Mouse (Mus musculus) heart, embryonic 16.5 days (tissue): ENCODE measurements at regions not wholly inside any gene's neighbourhood (a gene's known extent, or its start where the extent isn't known, plus 50 kb on each side); places are given as distances from the start of the nearest gene placed in this dataset.

Experiments used
- ATAC-seq: fragments of 200-750 bp; cut with Nextera tagmentation; replicated peaks from 2 replicates; pipeline ENCODE4 v1.8.0; 2017; ENCODE audit warnings: moderate number of reproducible peaks; ENCODE audit not compliant: insufficient read depth, low FRiP score; ENCODE audit errors: extremely low read depth
- H3K27ac ChIP-seq: fragments of 300-500 bp; sonication (generic); 2 replicates; pipeline ENCODE4 v1.5.1; 2014; ENCODE audit warnings: mild to moderate bottlenecking, low read length, control low read depth, moderate library complexity
- H3K27me3 ChIP-seq: fragments of 300-500 bp; sonication (generic); 2 replicates; pipeline ENCODE4 v1.6.1; 2014; ENCODE audit warnings: low read length, mixed read lengths; ENCODE audit not compliant: control insufficient read depth, insufficient read depth
- H3K36me3 ChIP-seq: fragments of 300-500 bp; sonication (generic); 2 replicates; pipeline ENCODE4 v1.6.1; 2014; ENCODE audit not compliant: control insufficient read depth, insufficient read depth
- H3K4me1 ChIP-seq: fragments of 300-500 bp; sonication (generic); 2 replicates; pipeline ENCODE4 v1.6.1; 2014; ENCODE audit warnings: low read length, mixed read lengths; ENCODE audit not compliant: control insufficient read depth, insufficient read depth
- H3K4me2 ChIP-seq: fragments of 300-500 bp; sonication (generic); 2 replicates; pipeline ENCODE4 v1.6.1; 2014; ENCODE audit warnings: low read depth, mild to moderate bottlenecking, control low read depth, low read length
- H3K4me3 ChIP-seq: fragments of 300-500 bp; sonication (generic); 2 replicates; pipeline ENCODE4 v1.5.1; 2014; ENCODE audit warnings: mild to moderate bottlenecking, control low read depth, low read length
- H3K9ac ChIP-seq: fragments of 300-500 bp; sonication (generic); 2 replicates; pipeline ENCODE4 v1.6.1; 2014; ENCODE audit warnings: low read length, control low read depth
- H3K9me3 ChIP-seq: fragments of 300-500 bp; sonication (generic); replicated peaks from 2 replicates; pipeline ENCODE4 v1.6.1; 2016; ENCODE audit warnings: low read length; ENCODE audit not compliant: control insufficient read depth
- WGBS: fragments of 180-500 bp; shearing (Covaris S2); extraction: QIAGEN DNeasy Blood & Tissue Kit; methylation state at CpG from one replicate; pipeline ENCODE4 v1.1.7; 2014; 5-methylcytosine and 5-hydroxymethylcytosine counted together

DNA sequence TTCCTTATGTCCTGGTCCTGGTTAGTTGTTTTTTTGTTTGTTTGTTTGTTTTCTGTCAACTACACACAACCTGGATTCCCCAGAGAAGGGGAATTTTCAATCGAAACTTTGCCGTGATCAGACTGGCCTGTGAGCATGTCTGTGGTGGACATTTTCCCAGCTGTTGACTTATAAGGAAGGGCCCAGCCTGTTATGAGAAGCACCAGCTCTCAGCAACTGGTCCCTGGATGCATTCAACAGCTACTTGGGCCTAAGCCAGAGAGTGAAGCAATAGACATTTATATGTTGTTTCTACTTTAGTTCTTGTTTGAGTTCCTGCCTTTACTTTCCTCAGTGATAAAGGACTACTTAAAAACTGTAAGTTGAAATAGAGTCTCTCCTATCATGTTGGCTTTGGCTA, 309.0 kb downstream of the Btg1 start:
- Histone ChIP-seq H3K9ac (no peak overlapping the region), H3K4me1 (0 out of 2 replicates have a peak, but pooled peaks cover 2% of the 10 kb centered on the region), H3K36me3 (no peaks in the 10 kb centered on the region), H3K9me3 (no peaks in the 10 kb centered on the region), H3K27me3 (no peaks in the 10 kb centered on the region), H3K4me3 (no peak overlapping the region), H3K27ac (peak overlapping the region; percentile 20; the same call in 1 of the 2 replicates), H3K4me2 (no peak overlapping the region)
- ATAC-seq: peak; percentile 41; the same call in 1 of the 2 replicates
- 60% methylated on average over 2 of the region's 2 CpGs for WGBS

DNA sequence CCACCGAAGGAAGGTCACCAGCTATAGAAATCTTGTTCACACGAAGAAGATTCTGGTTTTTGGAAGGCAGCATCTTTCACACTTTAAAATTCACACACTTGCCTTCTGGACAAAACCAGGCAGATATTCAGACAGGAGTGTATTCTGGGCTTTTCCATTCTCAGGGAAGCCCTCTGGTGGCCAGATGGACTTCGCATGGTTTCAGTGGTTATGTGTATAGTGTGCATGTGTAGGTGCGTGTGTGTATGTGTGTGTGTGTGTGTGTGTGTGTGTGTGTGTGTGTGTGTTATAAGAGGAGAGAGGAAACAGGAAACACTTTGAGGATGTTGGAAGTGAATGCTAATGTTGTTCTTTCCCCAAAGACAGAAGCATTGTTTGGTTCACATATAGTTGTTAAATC, 317.9 kb downstream of the Btg1 start:
- no peak overlapping the region for H3K27ac ChIP-seq
- no peaks in the 10 kb centered on the region for H3K9me3 ChIP-seq
- no peaks in the 10 kb centered on the region for H3K27me3 ChIP-seq
- no peak overlapping the region for H3K4me2 ChIP-seq
- ATAC-seq: no peak
- H3K36me3 ChIP-seq: no peaks in the 10 kb centered on the region
- H3K9ac ChIP-seq: no peak overlapping the region
- no peak overlapping the region for H3K4me3 ChIP-seq
- 55% methylated on average over 4 of the region's 4 CpGs for WGBS
- H3K4me1 ChIP-seq: no peaks in the 10 kb centered on the region

DNA sequence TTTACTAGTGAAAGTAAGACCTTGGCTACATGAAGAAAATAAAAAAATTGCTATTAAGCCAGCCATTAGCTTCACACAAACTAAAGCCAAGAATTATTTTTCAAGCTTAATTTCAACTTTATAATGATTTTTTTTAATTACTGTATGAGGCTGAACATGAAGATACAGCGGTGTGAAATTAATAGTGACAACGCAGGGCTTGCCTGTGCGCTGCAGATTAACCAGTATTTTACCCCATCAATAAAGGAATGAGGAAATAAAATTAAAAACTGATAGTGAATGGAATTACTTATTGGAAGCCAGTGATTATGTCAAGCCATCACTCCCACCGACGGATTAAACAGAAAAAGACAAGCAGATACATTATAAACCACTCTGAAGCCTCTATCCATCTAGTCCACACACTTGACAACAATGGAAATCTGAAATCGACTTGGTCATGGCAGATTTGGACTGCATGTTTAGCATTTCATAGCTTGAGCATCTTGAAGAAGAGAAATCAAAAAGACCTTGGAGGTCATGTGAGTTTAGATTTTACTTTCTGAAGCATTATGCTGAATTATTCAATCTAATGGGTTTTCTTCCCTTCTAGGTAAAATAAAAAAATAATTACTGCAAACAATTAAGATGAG, 324.2 kb downstream of the Btg1 start:
- no peak for ATAC-seq
- Histone ChIP-seq H3K9me3 (no peaks in the 10 kb centered on the region), H3K36me3 (no peaks in the 10 kb centered on the region), H3K4me1 (no peaks in the 10 kb centered on the region), H3K4me3 (no peak overlapping the region), H3K4me2 (no peak overlapping the region), H3K27ac (no peak overlapping the region), H3K9ac (no peak overlapping the region), H3K27me3 (no peaks in the 10 kb centered on the region)
- 83% methylated on average over 6 of the region's 6 CpGs for WGBS

DNA sequence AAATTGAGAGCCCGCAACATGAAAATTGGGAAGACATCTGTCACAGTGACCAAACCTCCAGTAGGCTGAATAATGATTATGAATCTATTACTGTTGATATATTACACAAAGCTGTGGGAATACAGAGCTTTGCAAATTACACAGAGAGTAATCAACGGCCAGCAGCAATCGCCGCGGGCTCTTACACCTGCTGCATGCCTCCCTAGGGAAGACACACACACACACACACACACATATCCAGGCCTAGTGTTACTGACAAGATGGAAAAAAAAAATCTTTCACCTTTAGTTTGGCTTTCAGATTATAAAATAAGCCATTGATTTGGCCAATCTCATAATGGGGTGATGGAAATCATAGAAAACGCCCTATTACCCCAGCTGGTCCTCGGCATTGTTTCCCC, 327.4 kb downstream of the Btg1 start:
- no peak for ATAC-seq
- Histone ChIP-seq H3K9me3 (no peaks in the 10 kb centered on the region), H3K9ac (no peak overlapping the region), H3K27me3 (no peaks in the 10 kb centered on the region), H3K4me2 (no peak overlapping the region), H3K4me1 (no peaks in the 10 kb centered on the region; the same call in 1 of the 2 replicates), H3K4me3 (no peak overlapping the region), H3K36me3 (no peaks in the 10 kb centered on the region), H3K27ac (no peak overlapping the region)
- WGBS: 92% methylated on average over 7 of the region's 7 CpGs

DNA sequence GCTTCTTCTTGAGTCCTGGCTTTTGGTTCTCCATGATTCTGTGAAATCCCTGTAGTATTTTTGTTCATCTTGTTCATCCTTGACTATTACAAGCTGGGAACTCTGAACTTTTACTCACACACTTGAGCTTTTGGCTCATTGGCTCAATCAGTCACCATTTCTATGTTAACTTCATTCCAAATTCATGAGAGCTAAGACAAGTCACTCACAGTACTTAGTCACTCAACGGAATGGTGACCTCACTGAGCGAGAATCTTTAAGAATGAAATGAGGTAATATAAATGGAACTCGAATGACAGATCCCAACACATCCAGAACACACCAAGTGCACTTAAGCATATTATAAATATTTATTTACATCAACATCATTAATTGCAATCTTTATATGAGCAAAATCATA, 331.2 kb downstream of the Btg1 start:
- Histone ChIP-seq H3K4me2 (no peak overlapping the region), H3K36me3 (no peaks in the 10 kb centered on the region), H3K9me3 (no peaks in the 10 kb centered on the region), H3K4me1 (no peaks in the 10 kb centered on the region; the same call in 1 of the 2 replicates), H3K27me3 (no peaks in the 10 kb centered on the region), H3K9ac (no peak overlapping the region), H3K4me3 (no peak overlapping the region), H3K27ac (no peak overlapping the region)
- no peak for ATAC-seq
- 57% methylated on average over 3 of the region's 3 CpGs for WGBS

DNA sequence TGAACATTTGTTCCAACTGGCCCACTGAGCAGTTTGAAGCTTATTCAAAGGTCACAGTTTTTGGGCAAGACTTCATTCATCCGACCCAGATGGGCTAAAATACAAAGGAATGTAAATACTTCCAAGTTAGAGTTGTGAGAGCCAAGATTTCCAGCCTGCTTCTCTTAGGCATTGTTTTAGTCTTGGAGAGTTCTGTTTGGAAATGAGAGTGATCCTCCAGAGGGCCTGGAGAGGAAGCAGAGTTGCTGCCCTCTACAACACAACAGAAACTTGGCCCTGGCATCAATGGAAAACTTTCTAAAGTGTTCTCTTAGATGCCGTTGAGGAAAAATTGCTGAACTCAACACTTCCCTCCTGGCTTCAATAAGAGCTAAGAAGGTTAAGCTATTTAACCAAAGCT, 332.1 kb downstream of the Btg1 start:
- no peaks in the 10 kb centered on the region for H3K36me3 ChIP-seq
- H3K9me3 ChIP-seq: no peaks in the 10 kb centered on the region
- no peaks in the 10 kb centered on the region; the same call in 1 of the 2 replicates for H3K4me1 ChIP-seq
- no peaks in the 10 kb centered on the region for H3K27me3 ChIP-seq
- no peak overlapping the region for H3K4me2 ChIP-seq
- no peak overlapping the region for H3K4me3 ChIP-seq
- H3K27ac ChIP-seq: no peak overlapping the region
- ATAC-seq: no peak
- H3K9ac ChIP-seq: no peak overlapping the region
- WGBS: 51% methylated on average over 2 of the region's 2 CpGs

DNA sequence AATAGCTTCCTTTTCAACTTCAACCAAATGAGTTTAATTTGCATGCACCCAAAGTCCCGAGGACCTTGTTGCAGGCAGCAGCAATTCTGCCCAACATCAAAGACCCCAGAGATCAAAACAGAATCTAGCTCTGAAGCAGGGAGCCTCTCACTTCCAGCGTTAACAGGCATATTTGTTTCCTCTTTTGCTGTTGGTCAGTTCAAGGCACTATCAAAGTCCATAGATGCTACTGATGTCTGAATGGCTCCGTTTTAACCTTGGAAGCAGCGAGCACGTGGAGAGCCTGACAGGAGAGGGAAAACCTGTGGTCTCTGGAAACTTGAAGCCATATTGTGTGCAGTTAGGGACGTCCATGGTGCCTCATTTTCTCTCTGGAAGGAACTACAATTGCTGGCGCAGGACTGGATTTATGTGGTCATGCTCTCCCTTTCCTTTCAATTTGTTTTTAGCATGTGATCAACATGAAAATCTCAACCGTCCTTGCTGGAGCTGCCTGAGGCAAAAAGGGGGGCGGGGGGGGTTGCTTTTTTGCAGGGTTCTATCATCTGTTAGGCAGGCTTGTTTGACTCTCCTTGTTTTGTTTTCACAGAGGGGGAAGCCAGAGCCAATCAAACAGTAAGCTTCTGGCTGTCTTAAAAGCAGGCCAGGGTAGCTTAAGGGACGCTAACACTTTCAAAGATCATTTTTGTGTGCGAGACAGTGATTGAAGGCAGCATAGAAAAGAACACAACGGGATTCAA, 338.4 kb downstream of the Btg1 start:
- 52% methylated on average over 12 of the region's 12 CpGs for WGBS
- H3K36me3 ChIP-seq: no peaks in the 10 kb centered on the region
- H3K27me3 ChIP-seq: no peaks in the 10 kb centered on the region
- ATAC-seq: no peak
- H3K4me2 ChIP-seq: no peak overlapping the region
- H3K4me1 ChIP-seq: no peaks in the 10 kb centered on the region
- no peak overlapping the region for H3K27ac ChIP-seq
- H3K9ac ChIP-seq: no peak overlapping the region
- H3K4me3 ChIP-seq: no peak overlapping the region
- no peaks in the 10 kb centered on the region for H3K9me3 ChIP-seq

DNA sequence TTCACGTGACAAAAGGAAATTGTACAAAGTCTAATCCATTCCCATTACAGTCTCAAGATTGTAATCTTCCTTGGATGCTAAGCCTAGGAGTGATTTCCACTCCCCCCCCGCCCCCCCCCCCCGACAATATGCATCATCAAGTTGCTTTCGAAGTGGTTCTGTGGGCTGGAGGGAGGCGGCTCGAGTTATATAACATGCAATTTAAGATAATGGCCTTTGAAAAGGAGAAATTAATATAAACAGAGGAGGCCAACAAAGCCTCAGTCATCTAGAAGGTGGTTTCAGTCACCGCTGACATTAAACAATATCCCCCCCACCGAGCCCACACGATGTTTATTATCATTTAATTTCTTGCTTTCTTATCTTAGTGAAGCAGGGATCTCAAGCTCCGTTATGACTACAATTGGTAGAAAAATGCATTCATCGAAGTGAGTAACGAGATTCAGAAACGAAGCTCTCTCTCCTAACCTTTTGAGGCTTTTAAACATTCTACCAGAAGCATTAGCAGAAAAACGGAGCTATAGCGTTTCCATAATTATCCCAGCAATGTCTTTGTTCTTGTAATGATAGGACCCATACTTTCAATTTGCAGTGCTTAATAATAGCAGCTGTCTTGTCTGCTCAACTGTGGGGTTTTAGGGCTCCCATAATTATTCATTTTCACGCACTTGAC, 339.1 kb downstream of the Btg1 start:
- 54% methylated on average over 16 of the region's 16 CpGs for WGBS
- Histone ChIP-seq H3K9me3 (no peaks in the 10 kb centered on the region), H3K27me3 (no peaks in the 10 kb centered on the region), H3K4me2 (no peak overlapping the region), H3K9ac (no peak overlapping the region), H3K36me3 (no peaks in the 10 kb centered on the region), H3K27ac (no peak overlapping the region), H3K4me1 (no peaks in the 10 kb centered on the region), H3K4me3 (no peak overlapping the region)
- no peak for ATAC-seq

DNA sequence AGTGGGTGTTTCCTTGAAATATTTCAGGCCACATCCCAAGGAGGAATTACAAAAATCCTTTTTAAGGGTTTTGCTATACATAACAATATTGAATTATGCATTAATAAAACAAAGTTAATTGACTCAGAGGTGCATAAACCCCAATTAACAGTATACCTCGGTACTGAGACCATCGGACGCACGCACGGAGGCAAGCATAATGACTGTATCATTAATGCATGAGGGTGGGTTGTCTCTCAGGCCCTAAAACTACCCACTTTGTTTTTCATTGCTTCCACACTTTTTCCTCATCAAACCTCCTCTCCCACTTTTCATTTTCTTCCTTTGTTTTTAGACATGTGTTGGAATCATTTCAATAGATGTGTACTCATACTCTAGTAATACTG, 339.6 kb downstream of the Btg1 start:
- H3K4me1 ChIP-seq: no peaks in the 10 kb centered on the region
- 93% methylated on average over 5 of the region's 5 CpGs for WGBS
- no peaks in the 10 kb centered on the region for H3K9me3 ChIP-seq
- no peak for ATAC-seq
- no peak overlapping the region for H3K4me3 ChIP-seq
- no peak overlapping the region for H3K9ac ChIP-seq
- H3K27me3 ChIP-seq: no peaks in the 10 kb centered on the region
- no peak overlapping the region for H3K4me2 ChIP-seq
- no peak overlapping the region for H3K27ac ChIP-seq
- no peaks in the 10 kb centered on the region for H3K36me3 ChIP-seq
